Mouse (Mus musculus) limb, embryonic 10.5 days (tissue): ENCODE data around the gene Olfr372. TPM values are rescaled to one million over a fixed set of nuclear protein-coding genes. Genes with fewer than 3 reads are reported as not detected.
"Not testable (repeated sequence)": the region's sequence is repeated elsewhere in the genome, so short reads cannot be mapped to it uniquely, and the experiment has no call there.

Experiments
- DNase-seq: peaks from one replicate; pipeline ENCODE4 v3.0.0-alpha.2; 2017; ENCODE audit warnings: low spot score
- H3K27ac ChIP-seq: fragments of 300-500 bp; sonication (generic); 2 replicates; pipeline ENCODE4 v1.5.1; 2016; ENCODE audit warnings: mild to moderate bottlenecking
- H3K27me3 ChIP-seq: fragments of 300-500 bp; sonication (generic); 2 replicates; pipeline ENCODE4 v1.6.1; 2016; ENCODE audit warnings: low read depth, mild to moderate bottlenecking; ENCODE audit not compliant: poor library complexity, severe bottlenecking
- H3K36me3 ChIP-seq: fragments of 300-500 bp; sonication (generic); 2 replicates; pipeline ENCODE4 v1.6.1; 2016; ENCODE audit warnings: mild to moderate bottlenecking, moderate library complexity
- H3K4me1 ChIP-seq: fragments of 300-500 bp; sonication (generic); 2 replicates; pipeline ENCODE4 v1.6.1; 2016
- H3K4me3 ChIP-seq: fragments of 300-500 bp; sonication (generic); 2 replicates; pipeline ENCODE4 v1.5.1; 2016; ENCODE audit warnings: mild to moderate bottlenecking, moderate library complexity
- H3K9me3 ChIP-seq: fragments of 300-500 bp; sonication (generic); replicated peaks from 2 replicates; pipeline ENCODE4 v1.6.1; 2016; ENCODE audit warnings: mild to moderate bottlenecking
- WGBS: fragments of 180-500 bp; shearing (Covaris S2); methylation state at CpG from one replicate; pipeline ENCODE4 v1.1.7; 2016; 5-methylcytosine and 5-hydroxymethylcytosine counted together
- polyA plus RNA-seq: library from polyadenylated mRNA; unstranded; fragments of >200 nt; fragmentation: Nextera tagmentation; extraction: Ambion mirVana; gene quantifications from 2 replicates; pipeline ENCODE4 v1.2.1, GENCODE M21; 2016

Olfr372 gene
- polyA plus RNA-seq, 1 experiment from 2014 or later: not detected

- H3K4me1 ChIP-seq, H3K9me3 ChIP-seq, H3K27me3 ChIP-seq, H3K27ac ChIP-seq, DNase-seq, H3K36me3 ChIP-seq, H3K4me3 ChIP-seq: not testable (repeated sequence)
- WGBS: 43% methylated on average over 4 of the region's 4 CpGs
These were observed 8.1 kb upstream of the Olfr372 start for GRCm38 (mm10) chr8:72032926-72033325.

DNA sequence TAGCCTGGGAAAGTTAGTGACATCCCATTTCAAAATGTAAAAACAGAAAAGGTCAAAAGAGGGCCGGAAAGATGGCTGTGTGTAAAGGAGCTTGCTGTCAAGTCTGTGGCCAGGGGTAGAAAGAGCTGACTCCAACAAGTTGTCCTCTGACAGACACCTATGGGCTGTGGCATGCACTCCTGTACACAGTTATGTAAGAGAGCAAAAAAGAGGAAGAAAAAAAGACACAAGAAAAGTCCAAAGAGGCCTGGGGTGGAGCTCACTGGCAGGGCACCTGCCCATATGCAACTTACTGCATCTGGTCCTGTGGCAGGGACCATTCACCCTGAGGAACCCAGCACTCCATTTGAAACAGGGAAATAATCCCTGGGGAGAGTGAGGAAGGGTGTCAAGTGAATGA lies 1.5 kb downstream of the Olfr372 start:
- Histone ChIP-seq H3K4me1 (no peaks in the 10 kb centered on the region), H3K27me3 (no peaks in the 10 kb centered on the region), H3K27ac (no peak overlapping the region), H3K36me3 (no peaks in the 10 kb centered on the region), H3K4me3 (no peak overlapping the region), H3K9me3 (no peaks in the 10 kb centered on the region)
- WGBS: 79% methylated on average over 1 of the region's 1 CpGs
- DNase-seq: no peak

DNA sequence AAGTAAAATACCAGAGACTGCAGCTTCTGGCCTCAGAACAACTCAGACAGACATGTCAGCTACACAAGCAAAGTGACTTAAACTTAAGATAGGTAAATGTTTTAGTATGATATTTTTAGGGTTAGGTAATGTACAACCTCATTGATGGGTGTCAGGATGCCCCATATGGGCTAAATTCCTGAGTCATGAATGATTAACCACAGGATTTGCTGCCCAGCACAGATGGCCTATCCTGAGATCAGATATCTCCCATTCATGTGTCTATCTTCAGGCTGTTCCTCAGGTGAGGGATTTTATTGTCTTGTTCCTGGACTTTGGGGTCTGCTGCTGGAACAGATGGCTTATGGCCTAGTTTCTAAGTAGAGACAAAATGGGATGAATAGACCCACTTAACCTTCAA lies 13.6 kb downstream of the Olfr372 start:
- H3K9me3 ChIP-seq, H3K4me3 ChIP-seq, H3K27me3 ChIP-seq, H3K27ac ChIP-seq, DNase-seq, H3K4me1 ChIP-seq, H3K36me3 ChIP-seq: not testable (repeated sequence)

GRCm38 (mm10) chr8:72057643-72058042 lies 16.6 kb downstream of the Olfr372 start:
- H3K9me3 ChIP-seq, H3K4me3 ChIP-seq, DNase-seq, H3K36me3 ChIP-seq, H3K4me1 ChIP-seq, H3K27me3 ChIP-seq, H3K27ac ChIP-seq: not testable (repeated sequence)
- 86% methylated on average over 3 of the region's 4 CpGs for WGBS

DNA sequence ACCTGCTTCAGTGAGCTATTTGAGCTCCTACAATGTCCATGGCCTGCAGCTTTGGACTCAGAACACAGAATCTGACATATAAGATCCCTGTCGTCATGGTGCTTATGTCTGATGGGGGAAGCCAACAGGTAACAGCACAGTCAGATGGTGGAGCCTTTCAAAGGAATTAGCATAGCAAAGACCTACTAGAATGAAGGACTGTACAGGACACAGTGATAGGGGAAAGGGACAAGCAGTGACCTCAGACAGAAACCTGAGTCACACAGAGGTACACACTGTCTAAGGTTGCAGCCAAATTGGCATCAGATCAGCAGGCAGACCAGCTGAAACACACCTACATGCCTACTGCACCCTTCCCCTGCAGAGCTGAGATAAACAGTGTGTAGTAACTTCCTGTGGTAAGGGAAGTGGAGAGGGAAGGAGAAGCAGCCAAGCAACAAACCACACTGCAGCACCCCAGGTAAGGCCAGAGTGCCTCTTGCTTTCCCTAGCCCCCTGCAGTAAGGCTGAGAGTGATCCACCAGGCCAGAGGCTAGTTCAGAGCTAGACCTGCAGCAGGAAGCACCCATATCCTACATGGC lies 25.9 kb downstream of the Olfr372 start:
- 90% methylated on average over 1 of the region's 1 CpGs for WGBS
- not testable (repeated sequence) for H3K27me3 ChIP-seq, DNase-seq, H3K4me3 ChIP-seq, H3K4me1 ChIP-seq, H3K36me3 ChIP-seq, H3K9me3 ChIP-seq, H3K27ac ChIP-seq

DNA sequence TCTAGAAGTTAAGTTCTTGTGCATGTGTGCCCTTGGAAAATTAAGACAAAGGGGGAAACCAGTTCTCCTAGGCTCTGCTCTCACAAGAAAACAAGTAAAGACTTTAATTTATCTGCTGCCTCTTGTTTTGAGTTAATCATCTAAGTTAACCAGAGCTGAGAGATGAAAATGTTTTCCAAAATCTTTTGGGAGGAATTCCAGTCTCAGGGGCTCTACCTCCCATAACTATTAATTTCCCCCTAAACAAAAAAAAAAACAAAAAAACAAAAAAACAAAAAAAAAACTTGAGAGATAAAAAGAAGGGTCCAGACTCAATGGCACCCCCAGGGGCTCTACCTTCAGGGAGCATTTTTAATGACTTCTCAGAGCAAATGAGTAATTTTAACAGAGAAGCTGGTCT lies 41.9 kb downstream of the Olfr372 start, which contains the start of gene Olfr373:
Gene Olfr373, plus strand, starts transcription at position 301 of the 400 bp plus-strand sequence.
- H3K9me3 ChIP-seq, H3K27ac ChIP-seq, H3K4me1 ChIP-seq, H3K27me3 ChIP-seq, DNase-seq, H3K4me3 ChIP-seq, H3K36me3 ChIP-seq: not testable (repeated sequence)

DNA sequence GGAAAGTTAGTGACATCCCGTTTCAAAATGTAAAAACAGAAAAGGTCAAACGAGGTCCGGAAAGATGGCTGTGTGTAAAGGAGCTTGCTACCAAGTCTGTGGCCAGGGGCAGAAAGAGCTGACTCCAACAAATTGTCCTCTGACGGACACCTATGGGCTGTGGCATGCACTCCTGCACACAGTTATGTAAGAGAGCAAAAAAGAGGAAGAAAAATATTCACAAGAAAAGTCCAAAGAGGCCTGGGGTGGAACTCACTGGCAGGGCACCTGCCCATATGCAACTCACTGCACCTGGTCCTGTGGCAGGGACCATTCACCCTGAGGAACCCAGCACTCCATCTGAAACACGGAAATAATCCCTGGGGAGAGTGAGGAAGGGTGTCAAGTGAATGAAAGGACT lies 43.7 kb downstream of the Olfr372 start:
- 78% methylated on average over 5 of the region's 5 CpGs for WGBS
- H3K4me1 ChIP-seq: no peaks in the 10 kb centered on the region
- no peak for DNase-seq
- H3K9me3 ChIP-seq: no peaks in the 10 kb centered on the region
- no peaks in the 10 kb centered on the region for H3K27me3 ChIP-seq
- no peak overlapping the region for H3K4me3 ChIP-seq
- no peak overlapping the region for H3K27ac ChIP-seq
- H3K36me3 ChIP-seq: no peaks in the 10 kb centered on the region

- not testable (repeated sequence) for H3K4me1 ChIP-seq, H3K27ac ChIP-seq, H3K36me3 ChIP-seq, H3K27me3 ChIP-seq, H3K4me3 ChIP-seq, H3K9me3 ChIP-seq, DNase-seq
- WGBS: 90% methylated on average over 3 of the region's 3 CpGs
These were observed 46.6 kb downstream of the Olfr372 start for GRCm38 (mm10) chr8:72087611-72088010.

GRCm38 (mm10) chr8:72096721-72097120 lies 55.7 kb downstream of the Olfr372 start:
- not testable (repeated sequence) for H3K4me1 ChIP-seq, H3K36me3 ChIP-seq, DNase-seq, H3K27ac ChIP-seq, H3K27me3 ChIP-seq, H3K9me3 ChIP-seq, H3K4me3 ChIP-seq

- not testable (repeated sequence) for H3K4me1 ChIP-seq, H3K9me3 ChIP-seq, DNase-seq, H3K27ac ChIP-seq, H3K36me3 ChIP-seq, H3K27me3 ChIP-seq, H3K4me3 ChIP-seq
- 67% methylated on average over 6 of the region's 7 CpGs for WGBS
These were observed 58.5 kb downstream of the Olfr372 start for GRCm38 (mm10) chr8:72099377-72100103.

DNA sequence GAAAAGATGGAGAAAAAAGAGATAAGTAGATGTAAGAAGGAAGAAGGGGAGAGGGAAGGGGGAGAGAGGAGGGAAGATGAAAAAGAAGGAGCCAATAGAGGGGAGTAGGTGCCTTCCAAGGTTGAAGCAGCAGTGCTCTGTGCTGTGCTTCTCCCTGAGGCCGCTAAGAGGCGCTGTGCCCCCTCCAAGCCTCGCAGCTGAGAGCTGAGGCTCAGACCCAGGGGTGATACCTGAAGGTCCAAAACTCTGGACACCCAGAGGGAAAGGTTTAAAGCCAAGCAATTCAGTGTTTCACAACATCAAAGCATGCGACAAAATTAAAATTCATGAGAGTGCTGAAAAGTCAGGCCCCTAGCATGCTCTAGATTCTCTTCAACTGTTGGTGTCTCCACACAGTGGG lies 64.1 kb downstream of the Olfr372 start:
- no peak overlapping the region for H3K4me3 ChIP-seq
- no peaks in the 10 kb centered on the region for H3K9me3 ChIP-seq
- DNase-seq: no peak
- no peak overlapping the region for H3K27ac ChIP-seq
- H3K36me3 ChIP-seq: no peaks in the 10 kb centered on the region
- 26% methylated on average over 4 of the region's 4 CpGs for WGBS
- H3K27me3 ChIP-seq: no peaks in the 10 kb centered on the region
- H3K4me1 ChIP-seq: no peaks in the 10 kb centered on the region

DNA sequence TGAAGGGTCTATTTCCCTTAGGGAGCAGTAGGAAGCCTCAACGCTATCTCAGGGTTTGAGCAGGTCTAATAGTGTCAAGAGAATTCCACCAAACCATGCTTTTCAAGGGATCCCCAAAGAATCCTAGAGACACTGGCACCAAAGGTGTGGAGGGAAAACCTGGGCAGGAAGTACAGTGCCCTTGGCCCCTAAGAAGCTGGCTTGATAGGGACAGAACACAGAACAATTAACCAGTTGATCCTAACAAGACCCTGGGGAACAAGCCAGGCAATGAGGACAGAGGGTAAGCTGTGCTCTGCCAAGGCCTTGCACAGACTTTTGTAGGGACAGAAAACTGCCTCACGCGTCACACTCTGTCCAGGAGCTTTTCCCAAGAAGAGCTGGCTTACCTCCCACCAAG lies 65.7 kb downstream of the Olfr372 start, which contains the start of gene Olfr374:
Gene Olfr374, plus strand, starts transcription at position 301 of the 400 bp plus-strand sequence.
- no peak for DNase-seq
- H3K9me3 ChIP-seq: no peaks in the 10 kb centered on the region
- no peaks in the 10 kb centered on the region for H3K4me1 ChIP-seq
- H3K27ac ChIP-seq: no peak within 1 kb of the TSS
- no peaks in the 10 kb centered on the region for H3K36me3 ChIP-seq
- 92% methylated on average over 3 of the region's 3 CpGs for WGBS
- no peak within 1 kb of the TSS for H3K4me3 ChIP-seq
- H3K27me3 ChIP-seq: no peaks in the 10 kb centered on the region
